Mouse (Mus musculus) small intestine, adult 2 months (tissue): Measurements from ENCODE around the gene Vegfb. TPM values are rescaled to one million over a fixed set of nuclear protein-coding genes. Genes with fewer than 3 reads are reported as not detected.
A peak's percentile ranks its signal among the peaks of the same experiment; 100 is the strongest.

Experiments
- H3K27ac ChIP-seq: fragments of 200-500 bp; 2 replicates; pipeline ENCODE4 v1.5.1; 2012; ENCODE audit warnings: low read depth, low read length, control low read depth, inconsistent platforms; ENCODE audit not compliant: insufficient read depth
- H3K27me3 ChIP-seq: fragments of 200-500 bp; 2 replicates; pipeline ENCODE4 v1.6.1; 2012; ENCODE audit warnings: mild to moderate bottlenecking, moderate library complexity, low read length, inconsistent platforms; ENCODE audit not compliant: control insufficient read depth, insufficient read depth
- H3K36me3 ChIP-seq: fragments of 200-500 bp; 2 replicates; pipeline ENCODE4 v1.6.1; 2012; ENCODE audit warnings: mild to moderate bottlenecking, low read length, control low read depth, inconsistent platforms; ENCODE audit not compliant: control insufficient read depth, insufficient read depth
- H3K4me1 ChIP-seq: fragments of 200-500 bp; 2 replicates; pipeline ENCODE4 v1.6.1; 2012; ENCODE audit warnings: low read length, inconsistent platforms, mixed read lengths; ENCODE audit not compliant: control insufficient read depth, insufficient read depth, insufficient read length
- H3K4me3 ChIP-seq: fragments of 200-500 bp; 2 replicates; pipeline ENCODE4 v1.5.1; 2012; ENCODE audit warnings: low read depth, mild to moderate bottlenecking, control low read depth, inconsistent platforms, low read length, moderate library complexity
- CTCF ChIP-seq: fragments of 200-500 bp; IDR thresholded peaks from 2 replicates; pipeline ENCODE4 v1.5.1; 2012; ENCODE audit warnings: low read depth, mild to moderate bottlenecking, control low read depth, inconsistent platforms, low read length, moderate library complexity, mixed read lengths; ENCODE audit not compliant: insufficient replicate concordance, insufficient read length; ENCODE audit errors: extremely low read depth
- POLR2A ChIP-seq: fragments of 200-500 bp; IDR thresholded peaks from 2 replicates; pipeline ENCODE4 v1.6.1; 2012; ENCODE audit warnings: low read depth, mild to moderate bottlenecking, control low read depth, inconsistent platforms, low read length, moderate library complexity
- WGBS: fragments of 180-500 bp; shearing (Covaris S2); methylation state at CpG from one replicate; pipeline ENCODE4 v1.1.7; 2018; 5-methylcytosine and 5-hydroxymethylcytosine counted together
- polyA plus RNA-seq: library from polyadenylated mRNA; depleted of rRNA; stranded (reverse); fragments of >200 nt; gene quantifications from 2 replicates; pipeline ENCODE4 v1.2.3, GENCODE M21; 2012

The Vegfb gene
- polyA plus RNA-seq, 1 experiment: 20.4 TPM

- WGBS: 36% methylated on average over 12 of the region's 12 CpGs
These were observed 13.8 kb downstream of the Vegfb start for GRCm38 (mm10) chr19:6973581-6974190.

GRCm38 (mm10) chr19:6972247-6972917, 15.1 kb downstream of the Vegfb start:
- no peaks in the 10 kb centered on the region for H3K27me3 ChIP-seq
- H3K4me3 ChIP-seq: no peak overlapping the region
- WGBS: 70% methylated on average over 13 of the region's 13 CpGs
- H3K27ac ChIP-seq: no peak overlapping the region
- H3K4me1 ChIP-seq: peaks cover 23% of the 10 kb centered on the region
- H3K36me3 ChIP-seq: peaks cover 2% of the 10 kb centered on the region
- TF ChIP-seq POLR2A (no peak), CTCF (no peak)

More at GRCm38 (mm10) chr19:6973581-6974190, 13.8 kb downstream of the Vegfb start:
- H3K36me3 ChIP-seq: peaks cover 11% of the 10 kb centered on the region
- H3K27ac ChIP-seq: peak overlapping the region; percentile 29
- no peak for TF ChIP-seq POLR2A
- TF ChIP-seq CTCF: no peak
- no peaks in the 10 kb centered on the region for H3K27me3 ChIP-seq
- peaks cover 26% of the 10 kb centered on the region for H3K4me1 ChIP-seq
- H3K4me3 ChIP-seq: peak overlapping the region; percentile 69

DNA sequence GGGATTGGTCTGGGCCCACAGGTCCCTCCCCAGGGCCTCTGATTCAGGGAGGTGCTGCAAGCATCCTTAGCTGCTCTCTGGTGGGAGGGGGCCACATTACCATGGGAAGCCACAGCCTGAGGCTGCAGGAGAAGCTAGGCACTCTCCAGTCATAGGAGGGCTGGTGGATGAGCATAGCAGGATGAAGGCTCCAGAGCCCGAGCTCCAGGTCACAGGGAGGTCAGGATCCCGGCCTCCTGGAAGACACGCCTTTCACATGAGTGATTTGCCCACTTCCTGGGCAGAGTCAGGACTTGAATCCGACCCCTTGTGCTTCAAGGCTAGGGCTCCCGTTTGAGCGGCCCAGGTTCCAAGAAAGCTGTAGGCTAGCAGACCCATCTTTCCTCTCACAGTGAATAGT, 15.8 kb downstream of the Vegfb start:
- Histone ChIP-seq H3K27me3 (no peaks in the 10 kb centered on the region), H3K27ac (peak overlapping the region; percentile 84; the same call in 1 of the 2 replicates), H3K36me3 (peaks cover 3% of the 10 kb centered on the region), H3K4me3 (no peak overlapping the region), H3K4me1 (peaks cover 26% of the 10 kb centered on the region)
- whole genome bisulfite sequencing: 41% methylated on average over 6 of the region's 6 CpGs
- TF ChIP-seq CTCF (no peak), POLR2A (no peak)

GRCm38 (mm10) chr19:6970460-6971085, 16.9 kb downstream of the Vegfb start:
- H3K36me3 ChIP-seq: peaks cover 14% of the 10 kb centered on the region
- H3K27me3 ChIP-seq: no peaks in the 10 kb centered on the region
- H3K4me3 ChIP-seq: peak overlapping the region; percentile 92
- 13% methylated on average over 11 of the region's 11 CpGs for WGBS
- H3K27ac ChIP-seq: peak overlapping the region; percentile 84
- H3K4me1 ChIP-seq: peaks cover 32% of the 10 kb centered on the region
- TF ChIP-seq CTCF (no peak), POLR2A (no peak)

DNA sequence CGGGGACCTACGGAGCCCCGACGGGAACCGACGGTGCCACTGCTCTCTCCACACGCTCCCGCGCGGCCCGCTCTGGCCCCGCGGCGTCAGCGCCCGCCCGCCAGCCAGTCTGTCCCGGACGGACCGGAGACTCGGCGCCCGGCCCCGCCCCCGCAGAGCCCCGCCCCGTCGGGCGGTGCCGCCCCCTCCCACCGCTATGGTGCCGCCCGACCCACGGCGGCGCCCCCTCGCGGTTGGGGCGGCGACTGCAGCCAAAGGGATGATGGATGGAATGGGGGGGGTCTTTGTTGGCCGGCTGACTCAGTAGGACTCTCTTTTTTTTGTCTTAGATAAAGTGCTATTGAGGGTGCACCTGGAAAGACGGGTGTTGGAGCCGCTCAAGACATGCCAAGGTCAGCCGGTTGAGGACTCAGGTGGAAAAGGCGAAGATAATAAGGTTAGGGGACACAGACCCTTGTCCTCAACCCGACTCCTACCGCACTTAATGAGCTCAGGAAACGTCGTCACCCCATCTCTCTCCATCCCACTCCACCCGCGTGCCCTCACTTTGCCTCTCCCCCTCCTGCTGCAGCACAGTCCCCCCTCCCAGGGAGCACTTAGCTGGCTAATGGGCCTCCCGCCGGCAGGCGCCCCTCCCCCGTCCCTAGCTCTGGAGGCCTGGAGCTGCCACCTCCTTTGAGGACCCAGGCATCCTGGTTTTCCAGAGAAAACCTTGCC, 17.6 kb downstream of the Vegfb start:
- Histone ChIP-seq H3K4me3 (peak overlapping the region; percentile 92), H3K27me3 (no peaks in the 10 kb centered on the region), H3K4me1 (peaks cover 32% of the 10 kb centered on the region), H3K36me3 (peaks cover 21% of the 10 kb centered on the region), H3K27ac (peak overlapping the region; percentile 100)
- WGBS: 1% methylated on average over 54 of the region's 55 CpGs
- TF ChIP-seq CTCF (peak; percentile 79; the same call in 1 of the 2 replicates), POLR2A (peak; percentile 94)

DNA sequence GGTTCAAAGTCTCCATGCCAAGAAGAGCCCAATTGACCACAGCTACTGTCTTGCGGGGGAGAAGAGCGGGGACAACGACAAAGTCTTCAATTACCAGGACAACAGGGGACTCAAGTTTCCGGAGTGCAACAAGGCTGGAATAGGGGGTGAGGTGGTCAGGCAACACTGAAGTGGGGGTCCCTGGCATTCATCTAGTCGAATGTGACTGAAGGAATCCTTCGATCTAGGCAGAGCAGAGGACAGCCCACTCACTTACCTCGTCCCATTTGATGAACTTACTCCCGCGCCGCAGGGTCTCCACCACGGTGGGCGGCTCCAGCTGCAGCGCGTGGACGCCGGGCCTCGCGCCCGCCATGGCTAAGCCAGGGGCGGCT, 18.2 kb downstream of the Vegfb start:
- Histone ChIP-seq H3K27me3 (no peaks in the 10 kb centered on the region), H3K4me3 (peak overlapping the region; percentile 92), H3K36me3 (peaks cover 27% of the 10 kb centered on the region), H3K4me1 (peaks cover 32% of the 10 kb centered on the region), H3K27ac (peak overlapping the region; percentile 100)
- no peak for TF ChIP-seq POLR2A
- TF ChIP-seq CTCF: no peak
- WGBS: under 1% methylated on average over 20 of the region's 20 CpGs
